Mouse (Mus musculus): Measurements from ENCODE around the gene Heg1. TPM values are rescaled to one million over a fixed set of nuclear protein-coding genes. Genes with fewer than 3 reads are reported as not detected.

Gene Heg1
- polyA plus RNA-seq, 1 experiment from 2014 or later = 18.6 TPM

DNA sequence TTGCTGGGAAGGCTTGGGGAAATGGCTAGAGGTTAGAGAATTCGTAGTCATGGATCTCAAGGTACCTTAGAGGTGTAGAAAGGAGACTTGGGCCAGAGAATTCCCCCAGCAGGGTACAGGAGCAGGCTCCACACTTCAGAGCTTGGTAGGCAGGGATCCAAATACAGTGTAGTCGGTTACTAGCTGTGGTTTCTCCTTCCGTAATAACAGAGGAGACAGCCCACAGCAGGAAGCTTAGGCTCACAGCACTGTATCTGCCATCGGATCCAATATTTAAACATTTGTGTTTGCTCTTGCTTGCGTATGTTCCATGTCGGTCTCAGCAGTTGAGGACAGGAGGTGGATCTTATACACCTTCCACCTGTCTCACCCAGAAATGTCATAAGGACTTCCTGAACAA is 111.7 kb downstream of the Heg1 start:
- ATAC-seq = no peak
- Histone ChIP-seq H3K4me1 (replicated peaks; ENCODE audit: control insufficient read depth, insufficient read depth, low read length) (no peaks in the 10 kb centered on the region), H3K9ac (replicated peaks; ENCODE audit: low read depth, low read length) (no peak overlapping the region), H3K36me3 (ENCODE audit: control insufficient read depth, insufficient read depth) (no peaks in the 10 kb centered on the region), H3K4me3 (replicated peaks; ENCODE audit: low read length) (no peak overlapping the region), H3K27ac (ENCODE audit: low read length) (no peak overlapping the region), H3K4me2 (ENCODE audit: low read length) (no peak overlapping the region), H3K27me3 (replicated peaks; ENCODE audit: control insufficient read depth, insufficient read depth, low read length) (no peaks in the 10 kb centered on the region), H3K9me3 (ENCODE audit: control insufficient read depth, low read length) (no peaks in the 10 kb centered on the region)
- 83% methylated on average over 6 of the region's 6 CpGs for WGBS

GRCm38 (mm10) chr16:33796756-33797155 is 112.6 kb downstream of the Heg1 start:
- Histone ChIP-seq H3K27ac (ENCODE audit: low read length) (no peak overlapping the region), H3K4me3 (replicated peaks; ENCODE audit: low read length) (no peak overlapping the region), H3K4me2 (ENCODE audit: low read length) (no peak overlapping the region), H3K9ac (replicated peaks; ENCODE audit: low read depth, low read length) (no peak overlapping the region), H3K36me3 (ENCODE audit: control insufficient read depth, insufficient read depth) (no peaks in the 10 kb centered on the region), H3K9me3 (ENCODE audit: control insufficient read depth, low read length) (no peaks in the 10 kb centered on the region), H3K4me1 (replicated peaks; ENCODE audit: control insufficient read depth, insufficient read depth, low read length) (no peaks in the 10 kb centered on the region), H3K27me3 (replicated peaks; ENCODE audit: control insufficient read depth, insufficient read depth, low read length) (no peaks in the 10 kb centered on the region)
- ATAC-seq = no peak
- 94% methylated on average over 3 of the region's 3 CpGs for WGBS

DNA sequence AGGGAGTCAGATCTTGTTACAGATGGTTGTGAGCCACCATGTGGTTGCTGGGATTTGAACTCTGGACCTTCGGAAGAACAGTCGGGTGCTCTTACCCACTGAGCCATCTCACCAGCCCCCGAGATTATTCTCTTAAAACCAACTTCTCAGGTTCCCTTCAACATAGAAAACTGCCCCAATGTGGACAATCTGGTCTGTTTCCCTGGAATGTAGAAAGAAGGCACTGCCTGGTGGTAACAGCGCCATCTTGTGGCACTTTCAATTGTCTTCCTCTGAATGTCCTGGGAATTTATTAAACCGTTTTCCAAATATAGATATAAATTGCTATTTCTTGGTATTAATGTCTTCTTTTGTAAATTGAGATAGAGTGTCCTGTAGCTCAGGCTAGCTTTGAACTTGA is 113.7 kb downstream of the Heg1 start:
- no peaks in the 10 kb centered on the region for H3K27me3 ChIP-seq (replicated peaks; ENCODE audit: control insufficient read depth, insufficient read depth, low read length)
- H3K27ac ChIP-seq (ENCODE audit: low read length) = no peak overlapping the region
- no peak for ATAC-seq
- H3K36me3 ChIP-seq (ENCODE audit: control insufficient read depth, insufficient read depth) = no peaks in the 10 kb centered on the region
- H3K4me3 ChIP-seq (replicated peaks; ENCODE audit: low read length) = no peak overlapping the region
- 39% methylated on average over 5 of the region's 5 CpGs for WGBS
- H3K4me1 ChIP-seq (replicated peaks; ENCODE audit: control insufficient read depth, insufficient read depth, low read length) = no peaks in the 10 kb centered on the region
- no peak overlapping the region for H3K9ac ChIP-seq (replicated peaks; ENCODE audit: low read depth, low read length)
- no peak overlapping the region for H3K4me2 ChIP-seq (ENCODE audit: low read length)
- no peaks in the 10 kb centered on the region for H3K9me3 ChIP-seq (ENCODE audit: control insufficient read depth, low read length)

DNA sequence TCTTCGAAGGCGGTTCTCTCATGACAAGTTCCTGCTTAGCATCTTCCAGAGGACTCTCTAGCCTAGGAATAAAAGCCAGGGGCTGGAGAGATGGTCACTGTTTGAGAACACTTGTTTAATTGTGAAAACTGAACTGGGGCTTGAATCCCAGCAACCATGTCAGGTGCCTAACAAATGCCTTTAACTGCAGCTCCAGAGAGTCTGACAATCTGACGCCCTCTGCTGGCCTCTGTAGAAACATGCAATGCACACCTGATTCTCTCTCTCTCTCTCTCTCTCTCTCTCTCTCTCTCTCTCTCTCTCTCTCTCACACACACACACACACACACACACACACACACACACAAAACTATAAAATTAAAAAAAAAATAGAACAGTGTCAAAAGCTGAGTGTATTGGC is 125.8 kb downstream of the Heg1 start:
- WGBS = 69% methylated on average over 3 of the region's 3 CpGs
- no peaks in the 10 kb centered on the region for H3K9me3 ChIP-seq (ENCODE audit: control insufficient read depth, low read length)
- no peak for ATAC-seq

DNA sequence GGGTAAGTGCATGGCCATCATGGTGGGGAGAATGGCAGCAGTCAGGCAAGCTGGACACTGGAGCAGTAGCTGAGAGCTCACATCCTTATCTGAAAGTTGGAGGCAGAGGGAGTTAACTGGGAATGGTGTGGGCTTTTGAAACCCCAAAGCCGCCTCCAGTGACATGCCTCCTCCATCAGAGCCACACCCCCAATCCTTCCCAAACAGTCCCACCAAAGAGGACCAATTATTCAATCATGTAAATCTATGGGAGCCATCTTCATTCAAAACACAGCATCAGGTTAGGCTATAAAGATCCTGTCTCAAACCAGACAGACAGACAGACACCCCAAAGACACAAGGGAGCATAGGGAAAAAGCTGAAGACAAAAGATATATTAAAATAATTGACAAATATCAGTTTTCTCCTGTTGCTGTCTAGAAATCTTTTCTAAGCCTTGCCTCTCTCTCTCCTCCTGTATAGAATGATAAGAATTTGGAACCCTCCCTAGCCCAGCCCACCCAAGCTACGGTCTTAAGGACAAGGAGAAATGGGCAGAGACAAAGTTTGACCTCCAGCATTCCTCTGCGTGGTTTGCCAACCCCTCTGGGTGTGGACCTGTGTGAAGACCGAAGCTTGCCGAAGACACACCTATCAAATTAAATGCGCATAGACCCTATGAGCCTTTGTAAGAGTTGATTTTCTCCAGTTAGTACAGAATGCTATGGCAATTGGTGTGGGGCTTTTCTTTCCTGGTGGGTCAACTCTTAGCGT is 134.4 kb downstream of the Heg1 start:
- no peaks in the 10 kb centered on the region for H3K36me3 ChIP-seq (ENCODE audit: control insufficient read depth, insufficient read depth)
- ATAC-seq = no peak
- 86% methylated on average over 7 of the region's 7 CpGs for whole genome bisulfite sequencing

More for the DNA sequence above, 125.8 kb downstream of the Heg1 start:
- no peak overlapping the region for H3K9ac ChIP-seq (replicated peaks; ENCODE audit: low read depth, low read length)
- H3K27ac ChIP-seq (ENCODE audit: low read length) = no peak overlapping the region
- H3K4me2 ChIP-seq (ENCODE audit: low read length) = no peak overlapping the region
- no peak overlapping the region for H3K4me3 ChIP-seq (replicated peaks; ENCODE audit: low read length)
- no peaks in the 10 kb centered on the region for H3K36me3 ChIP-seq (ENCODE audit: control insufficient read depth, insufficient read depth)
- H3K4me1 ChIP-seq (replicated peaks; ENCODE audit: control insufficient read depth, insufficient read depth, low read length) = no peaks in the 10 kb centered on the region
- H3K27me3 ChIP-seq (replicated peaks; ENCODE audit: control insufficient read depth, insufficient read depth, low read length) = no peaks in the 10 kb centered on the region

DNA sequence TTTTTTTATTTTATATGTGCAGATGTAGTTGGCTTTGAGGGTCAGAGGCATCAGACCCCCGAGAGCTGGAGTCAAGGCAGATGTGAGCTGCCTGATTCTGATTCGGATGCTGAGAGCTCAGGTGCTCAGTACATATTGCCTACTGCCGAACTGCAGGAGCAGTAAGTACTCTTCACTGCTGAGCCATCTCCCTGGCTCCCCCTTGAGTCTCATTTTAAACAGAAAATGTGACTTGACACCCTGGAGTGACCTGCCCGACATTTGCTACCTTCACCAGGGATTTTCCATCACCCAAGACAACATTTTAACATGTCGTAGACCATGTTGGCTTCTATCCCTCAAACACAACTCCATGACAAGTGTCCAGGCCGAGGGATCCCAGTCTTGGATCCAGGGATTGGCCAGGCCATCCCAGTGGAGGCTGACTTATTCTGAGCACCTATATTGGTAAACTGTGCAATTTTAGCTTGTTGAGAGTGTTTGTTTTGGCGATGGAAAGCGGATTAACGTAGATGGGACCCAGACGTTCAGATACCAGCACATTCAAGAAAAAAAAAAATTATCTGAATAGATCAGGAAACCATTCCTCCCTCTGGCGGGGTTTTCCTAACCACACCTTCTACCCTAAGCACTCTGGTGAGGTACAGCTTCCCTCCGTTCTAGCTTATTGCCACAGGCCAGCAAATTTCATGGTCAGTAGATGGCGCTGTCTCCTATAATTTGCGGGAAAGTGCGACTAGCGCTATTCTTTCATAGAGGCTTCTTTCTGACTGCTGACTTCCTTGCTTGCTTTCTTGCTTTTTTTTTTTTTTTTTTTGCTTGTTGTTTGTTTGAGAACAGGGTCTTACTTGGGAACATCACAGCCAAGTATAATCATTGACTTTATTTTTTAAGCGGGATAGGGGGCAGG is 136.4 kb downstream of the Heg1 start:
- 19% methylated on average over 17 of the region's 17 CpGs for WGBS
- Histone ChIP-seq H3K4me1 (replicated peaks; ENCODE audit: control insufficient read depth, insufficient read depth, low read length) (no peaks in the 10 kb centered on the region), H3K27me3 (replicated peaks; ENCODE audit: control insufficient read depth, insufficient read depth, low read length) (no peaks in the 10 kb centered on the region), H3K9me3 (ENCODE audit: control insufficient read depth, low read length) (no peaks in the 10 kb centered on the region; the same call in 1 of the 2 replicates), H3K9ac (replicated peaks; ENCODE audit: low read depth, low read length) (no peak overlapping the region), H3K4me3 (replicated peaks; ENCODE audit: low read length) (no peak overlapping the region), H3K36me3 (ENCODE audit: control insufficient read depth, insufficient read depth) (no peaks in the 10 kb centered on the region), H3K4me2 (ENCODE audit: low read length) (no peak overlapping the region), H3K27ac (ENCODE audit: low read length) (no peak overlapping the region)
- peak; percentile 77 for ATAC-seq

More for the DNA sequence above, 134.4 kb downstream of the Heg1 start:
- no peak overlapping the region for H3K4me2 ChIP-seq (ENCODE audit: low read length)
- H3K27me3 ChIP-seq (replicated peaks; ENCODE audit: control insufficient read depth, insufficient read depth, low read length) = no peaks in the 10 kb centered on the region
- no peaks in the 10 kb centered on the region for H3K4me1 ChIP-seq (replicated peaks; ENCODE audit: control insufficient read depth, insufficient read depth, low read length)
- H3K4me3 ChIP-seq (replicated peaks; ENCODE audit: low read length) = no peak overlapping the region
- no peak overlapping the region for H3K27ac ChIP-seq (ENCODE audit: low read length)
- no peaks in the 10 kb centered on the region; the same call in 1 of the 2 replicates for H3K9me3 ChIP-seq (ENCODE audit: control insufficient read depth, low read length)
- H3K9ac ChIP-seq (replicated peaks; ENCODE audit: low read depth, low read length) = no peak overlapping the region

Other genes with a start within 250 kb of the Heg1 start
- gene Slc12a8, start 167.0 kb upstream of the Heg1 start, polyA plus RNA-seq (2015; fragmentation: Nextera tagmentation; extraction: Ambion mirVana) = 0.92 and 1.1 TPM in 2 replicates
- 0.11 TPM in 1 of 2 replicates, not detected in the other for gene Muc13, start 109.7 kb downstream of the Heg1 start, polyA plus RNA-seq (2015; fragmentation: Nextera tagmentation; extraction: Ambion mirVana)
- 7.7 and 10.5 TPM in 2 replicates for gene Itgb5, start 145.3 kb downstream of the Heg1 start, polyA plus RNA-seq (2015; fragmentation: Nextera tagmentation; extraction: Ambion mirVana)